ENCODE assay signal across 16 mouse cellular contexts in the genomic region with DNA sequence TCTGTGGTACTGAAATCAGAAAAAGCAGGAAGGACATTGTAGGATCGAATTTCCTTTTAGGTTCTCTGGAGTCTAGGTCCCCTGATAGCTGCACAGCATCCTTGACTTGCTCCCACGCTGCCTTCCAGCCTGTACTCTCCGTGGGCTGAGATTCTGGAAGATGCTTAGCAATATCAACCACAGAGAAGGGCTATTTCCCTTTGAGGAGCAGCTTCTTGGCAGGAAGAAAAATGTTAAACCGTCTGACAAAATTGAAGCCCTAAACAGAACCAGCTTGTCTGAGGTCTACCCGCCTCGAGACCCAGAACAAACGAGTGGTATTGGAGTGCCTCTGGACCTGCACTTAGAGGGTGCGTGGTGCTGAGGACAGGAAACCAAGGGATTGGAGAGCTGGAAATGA. TPM values are rescaled to one million over a fixed set of nuclear protein-coding genes. Genes with fewer than 3 reads are reported as not detected.
A peak's percentile ranks its signal among the peaks of the same experiment; 100 is the strongest.
DNase-seq lines count a peak whose midpoint lies in the region; ATAC-seq and TF ChIP-seq lines count a peak whose summit lies in the region.
"Had no signal": no experiment of that assay in that cellular context is flagged by ENCODE, and none has a peak within 500 bp of the region (broad histone marks: within the 10 kb centered on the region; RNA-seq: fewer than 3 reads in every experiment).

No protein-coding gene starts in this region.

- H3K27ac ChIP-seq in embryonic facial prominence, embryonic 13.5 days = peak overlapping the region; percentile 63
- H3K27ac ChIP-seq in left cerebral cortex, adult 2 months = peak overlapping the region; percentile 82
- H3K27ac ChIP-seq in small intestine, adult 2 months (ENCODE audit: insufficient read depth, low read depth, low read length) = 0 out of 2 replicates have a peak overlapping the region, but pooled peaks have one; percentile 8
- no peak overlapping the region for H3K27ac ChIP-seq in forebrain, postnatal 0 days (ENCODE audit: low read depth, low read length)
- H3K27ac ChIP-seq in hindbrain, embryonic 11.5 days (ENCODE audit: low read depth, low read length) = no peak overlapping the region
- H3K27ac ChIP-seq: hindbrain, embryonic 15.5 days had no signal

- peaks cover 53% of the 10 kb centered on the region for H3K4me1 ChIP-seq in embryonic facial prominence, embryonic 13.5 days
- H3K4me1 ChIP-seq in small intestine, adult 2 months (ENCODE audit: control insufficient read depth, insufficient read depth, insufficient read length, low read length) = no peaks in the 10 kb centered on the region; the same call in 1 of the 2 replicates
- no peaks in the 10 kb centered on the region for H3K4me1 ChIP-seq in forebrain, postnatal 0 days (ENCODE audit: insufficient read depth)
- H3K4me1 ChIP-seq in hindbrain, embryonic 11.5 days (replicated peaks; ENCODE audit: control insufficient read depth, insufficient read depth, low read length) = no peaks in the 10 kb centered on the region
- H3K4me1 ChIP-seq: hindbrain, embryonic 15.5 days had no signal

- peak; percentile 17 for DNase-seq in left cerebral cortex, adult 11 months (ENCODE audit: low spot score)
- DNase-seq in left cerebral cortex, postnatal 10 days (ENCODE audit: extremely low spot score in 1 of 2, low spot score in 2 of 2) = no peak
- peak in 1 of 2 experiments; percentile 26 for DNase-seq in left cerebral cortex, adult 2 months (ENCODE audit: extremely low spot score in 1 of 2, low spot score in 2 of 2)
- no peak for DNase-seq in forebrain, postnatal 0 days
- no peak for DNase-seq in hindbrain, embryonic 11.5 days (ENCODE audit: low spot score)
- DNase-seq: adrenal gland, adult 2 months; embryo, embryonic 11 days; lung, postnatal 14 days; midbrain, embryonic 14.5 days had no signal

- intact Hi-C loops in left cerebral cortex, postnatal 10 days (cut with DNase I) = no loop called here
- intact Hi-C loops in left cerebral cortex, adult 2 months (cut with DNase I) = no loop called here

- no peak overlapping the region for H3K9ac ChIP-seq in embryonic facial prominence, embryonic 13.5 days
- H3K9ac ChIP-seq in forebrain, postnatal 0 days = no peak overlapping the region
- no peak overlapping the region for H3K9ac ChIP-seq in hindbrain, embryonic 11.5 days (ENCODE audit: low read depth, low read length)
- H3K9ac ChIP-seq: hindbrain, embryonic 15.5 days had no signal

- no peaks in the 10 kb centered on the region for H3K9me3 ChIP-seq in embryonic facial prominence, embryonic 13.5 days
- no peaks in the 10 kb centered on the region for H3K9me3 ChIP-seq in forebrain, postnatal 0 days (ENCODE audit: low read length)
- H3K9me3 ChIP-seq in hindbrain, embryonic 11.5 days (ENCODE audit: control insufficient read depth, low read length) = no peaks in the 10 kb centered on the region
- H3K9me3 ChIP-seq: hindbrain, embryonic 15.5 days had no signal

- H3K36me3 ChIP-seq in embryonic facial prominence, embryonic 13.5 days = no peaks in the 10 kb centered on the region
- no peaks in the 10 kb centered on the region for H3K36me3 ChIP-seq in small intestine, adult 2 months (ENCODE audit: control insufficient read depth, insufficient read depth, low read length)
- H3K36me3 ChIP-seq in forebrain, postnatal 0 days (ENCODE audit: insufficient read depth) = no peaks in the 10 kb centered on the region
- H3K36me3 ChIP-seq in hindbrain, embryonic 11.5 days (ENCODE audit: control insufficient read depth, insufficient read depth, low read length) = no peaks in the 10 kb centered on the region
- H3K36me3 ChIP-seq: hindbrain, embryonic 15.5 days had no signal

- no peaks in the 10 kb centered on the region for H3K27me3 ChIP-seq in embryonic facial prominence, embryonic 13.5 days
- H3K27me3 ChIP-seq in small intestine, adult 2 months (ENCODE audit: control insufficient read depth, insufficient read depth, low read length) = no peaks in the 10 kb centered on the region
- no peaks in the 10 kb centered on the region for H3K27me3 ChIP-seq in forebrain, postnatal 0 days (ENCODE audit: insufficient read depth, low read length)
- H3K27me3 ChIP-seq in hindbrain, embryonic 11.5 days (ENCODE audit: control insufficient read depth, insufficient read depth, low read length) = no peaks in the 10 kb centered on the region
- H3K27me3 ChIP-seq: hindbrain, embryonic 15.5 days had no signal

- TF ChIP-seq CTCF in left cerebral cortex, adult 2 months (IDR thresholded peaks at IDR 0.05) = no peak
- no peak for TF ChIP-seq CTCF in small intestine, adult 2 months (IDR thresholded peaks at IDR 0.05; ENCODE audit: extremely low read depth, insufficient read length, insufficient replicate concordance, low read depth, low read length)
- TF ChIP-seq CTCF in forebrain, postnatal 0 days (IDR thresholded peaks at IDR 0.05; ENCODE audit: low read depth) = no peak

- no peak for TF ChIP-seq POLR2A in small intestine, adult 2 months (IDR thresholded peaks at IDR 0.05; ENCODE audit: low read depth, low read length)

- no peak for ATAC-seq in embryonic facial prominence, embryonic 13.5 days (ENCODE audit: insufficient number of reproducible peaks, insufficient read depth, low FRiP score, low TSS enrichment, low read depth)
- ATAC-seq in forebrain, postnatal 0 days = no peak
- no peak for ATAC-seq in hindbrain, embryonic 11.5 days (ENCODE audit: low FRiP score)
- ATAC-seq: forebrain, embryonic 16.5 days had no signal

- WGBS in embryonic facial prominence, embryonic 13.5 days = 36% methylated on average over 8 of the region's 8 CpGs
- WGBS in small intestine, adult 2 months = 59% methylated on average over 8 of the region's 8 CpGs
- WGBS in forebrain, postnatal 0 days = 83% methylated on average over 8 of the region's 8 CpGs
- 74% methylated on average over 8 of the region's 8 CpGs for WGBS in hindbrain, embryonic 11.5 days

- H3K4me2 ChIP-seq in embryonic facial prominence, embryonic 13.5 days = no peak overlapping the region
- no peak overlapping the region for H3K4me2 ChIP-seq in forebrain, postnatal 0 days (ENCODE audit: low read depth)
- no peak overlapping the region for H3K4me2 ChIP-seq in hindbrain, embryonic 11.5 days (replicated peaks; ENCODE audit: low read depth, low read length)
- H3K4me2 ChIP-seq: hindbrain, embryonic 15.5 days had no signal

- H3K4me3 ChIP-seq in embryonic facial prominence, embryonic 13.5 days = no peak overlapping the region
- no peak overlapping the region for H3K4me3 ChIP-seq in left cerebral cortex, adult 2 months
- no peak overlapping the region for H3K4me3 ChIP-seq in small intestine, adult 2 months (ENCODE audit: low read depth, low read length)
- H3K4me3 ChIP-seq in forebrain, postnatal 0 days (ENCODE audit: low read depth, low read length) = no peak overlapping the region
- no peak overlapping the region for H3K4me3 ChIP-seq in hindbrain, embryonic 11.5 days (ENCODE audit: low read depth, low read length)
- H3K4me3 ChIP-seq: hindbrain, embryonic 15.5 days had no signal

RNA-seq across cellular contexts. Expression of gene Col6a2, which starts 9.2 kb away (rescaled TPM):
- 10 to 100 TPM; 15.6 to 18.8 TPM for total RNA-seq in left cerebral cortex, postnatal 10 days (2021)
- polyA plus RNA-seq in embryonic facial prominence, embryonic 13.5 days (2015; fragmentation: Nextera tagmentation; extraction: Ambion mirVana) = 173 and 181 TPM in 2 replicates
- total RNA-seq in left cerebral cortex, adult 2 months (2021) = 1 to 10 TPM; 9.1 to 9.5 TPM
- 59.3 and 120 TPM in 2 replicates for polyA plus RNA-seq in small intestine, adult 2 months (2012; rRNA removed)
- 13.5 and 21.5 TPM in 2 replicates for total RNA-seq in forebrain, postnatal 0 days (2014; rRNA removed)
- 10.4 and 11.6 TPM in 2 replicates for polyA plus RNA-seq in forebrain, postnatal 0 days (2015; fragmentation: Nextera tagmentation; extraction: Ambion mirVana)
- polyA plus RNA-seq in hindbrain, embryonic 11.5 days (2014; fragmentation: Nextera tagmentation; extraction: Ambion mirVana) = 12.6 and 13.3 TPM in 2 replicates
- total RNA-seq: CH12.LX had no signal

RNA-seq across cellular contexts. Expression of gene Ftcd, which starts 57.2 kb away (rescaled TPM):
- not detected for total RNA-seq in left cerebral cortex, postnatal 10 days (2021)
- polyA plus RNA-seq in embryonic facial prominence, embryonic 13.5 days (2015; fragmentation: Nextera tagmentation; extraction: Ambion mirVana) = 0.73 TPM in 1 of 2 replicates, not detected in the other
- not detected for total RNA-seq in left cerebral cortex, adult 2 months (2021)
- not detected in 2 replicates for polyA plus RNA-seq in small intestine, adult 2 months (2012; rRNA removed)
- total RNA-seq in forebrain, postnatal 0 days (2014; rRNA removed) = 0.05 and 0.08 TPM in 2 replicates
- polyA plus RNA-seq in forebrain, postnatal 0 days (2015; fragmentation: Nextera tagmentation; extraction: Ambion mirVana) = 0.17 TPM in 1 of 2 replicates, not detected in the other
- polyA plus RNA-seq in hindbrain, embryonic 11.5 days (2014; fragmentation: Nextera tagmentation; extraction: Ambion mirVana) = not detected in 2 replicates
- total RNA-seq: CH12.LX; layer of hippocampus, postnatal 14 days had no signal
- polyA plus RNA-seq: hindbrain, embryonic 15.5 days; midbrain, embryonic 14.5 days; neural tube, embryonic 11.5 days had no signal

Comparison
In these comparisons a context has a peak if more than half of its experiments do, and no peak if none do; other contexts are left out.
1. H3K27ac ChIP-seq: peak in embryonic facial prominence, embryonic 13.5 days (single experiment), left cerebral cortex, adult 2 months (single experiment) and small intestine, adult 2 months (single experiment); none in forebrain, postnatal 0 days (single experiment) and hindbrain, embryonic 11.5 days (single experiment).